Mouse (Mus musculus) thymus, postnatal 36 days (tissue): ENCODE data around the gene Nfat5.
A peak's percentile ranks its signal among the peaks of the same experiment; 100 is the strongest.

Experiments used
- DNase-seq, 2 experiments: peaks; one replicate each; pipeline ENCODE4 v3.0.0; 2022; ENCODE audit warnings: mixed read lengths in 2 of 2

The Nfat5 gene

DNA sequence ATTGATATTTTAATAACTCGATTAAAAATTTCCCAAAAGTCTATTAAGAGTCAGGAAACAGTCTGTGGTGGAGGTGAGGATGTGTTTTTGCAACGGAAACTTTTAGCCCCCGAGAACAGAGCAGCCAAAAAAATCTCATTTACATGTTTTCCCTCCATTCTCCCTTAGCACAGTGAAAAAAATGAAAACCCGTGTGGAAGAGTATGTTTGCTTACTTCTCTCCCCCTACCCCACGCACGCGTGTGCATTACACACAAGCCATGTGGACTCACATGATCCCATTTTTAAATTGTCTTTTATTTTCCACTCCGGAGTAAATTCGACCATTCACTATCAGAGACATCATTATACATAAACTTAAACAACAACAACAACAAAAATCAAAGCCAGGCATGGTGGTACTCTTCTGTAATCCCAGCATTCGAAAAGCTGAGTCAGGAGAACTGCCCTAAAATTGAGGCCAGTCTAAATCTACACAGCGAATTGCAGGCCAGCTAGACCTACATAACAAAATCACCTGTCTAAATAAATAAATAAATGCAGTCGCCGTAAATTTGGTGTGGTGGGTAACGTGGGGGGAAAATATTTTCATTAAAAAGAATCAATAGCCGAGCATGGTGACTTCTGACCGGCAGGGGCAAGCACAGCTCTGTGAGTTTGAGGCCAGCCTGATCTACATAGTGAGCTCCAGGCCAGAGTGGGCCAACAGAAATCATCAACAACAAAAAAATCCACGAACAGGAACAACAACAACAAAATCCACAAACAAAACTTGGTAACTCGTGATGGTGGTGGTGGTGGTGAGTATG, 947 bp upstream of the Nfat5 start:
- DNase-seq, result no peak

DNA sequence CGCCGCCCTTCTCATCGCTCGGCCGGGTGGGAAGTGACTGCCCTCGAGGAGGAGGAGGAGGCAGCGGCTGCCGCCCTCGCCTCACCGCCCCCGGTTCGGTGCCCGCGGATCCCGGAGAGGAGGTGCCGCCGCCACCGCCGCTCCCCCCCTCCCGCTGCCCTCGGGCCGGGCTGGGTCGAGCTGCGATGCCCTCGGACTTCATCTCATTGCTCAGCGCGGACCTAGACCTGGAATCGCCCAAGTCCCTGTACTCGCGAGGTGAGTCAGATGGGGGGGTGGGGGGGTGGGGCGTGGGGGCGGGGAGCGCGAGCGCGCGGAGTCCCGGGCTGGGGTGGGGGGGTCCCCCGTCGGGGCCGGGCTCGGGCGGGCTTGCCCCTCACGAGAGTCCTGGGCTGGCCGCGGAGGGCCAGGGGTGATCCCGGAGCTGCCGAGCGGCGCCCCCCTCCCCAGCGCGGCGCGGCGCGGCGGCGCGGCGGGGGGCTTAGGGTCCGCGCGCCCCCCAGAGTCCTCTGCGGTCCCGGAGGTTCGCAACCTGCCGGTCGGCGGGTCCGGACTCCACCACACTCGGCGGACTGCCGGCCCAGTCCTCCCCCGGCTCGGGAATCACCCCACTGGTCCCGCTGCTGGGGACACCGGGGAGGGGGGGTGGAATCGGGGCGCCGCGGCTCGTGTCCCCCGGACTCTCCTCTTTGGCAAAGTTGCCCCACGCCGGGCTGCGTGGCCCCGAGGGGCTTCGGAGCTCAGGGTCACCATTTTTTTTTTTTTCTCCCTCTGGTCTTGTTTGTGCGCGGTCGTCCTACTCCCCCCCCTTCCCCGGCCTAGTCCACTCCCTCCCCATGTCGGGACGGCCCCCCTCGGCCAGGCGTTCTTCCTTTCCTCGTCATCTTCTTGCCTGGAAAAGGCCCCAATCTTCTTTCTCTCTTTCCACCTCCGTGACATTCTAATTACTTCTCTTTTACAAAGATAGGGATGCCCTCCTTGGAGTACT, 665 bp downstream of the Nfat5 start:
- DNase-seq, result peak; percentile 40 to 60

DNA sequence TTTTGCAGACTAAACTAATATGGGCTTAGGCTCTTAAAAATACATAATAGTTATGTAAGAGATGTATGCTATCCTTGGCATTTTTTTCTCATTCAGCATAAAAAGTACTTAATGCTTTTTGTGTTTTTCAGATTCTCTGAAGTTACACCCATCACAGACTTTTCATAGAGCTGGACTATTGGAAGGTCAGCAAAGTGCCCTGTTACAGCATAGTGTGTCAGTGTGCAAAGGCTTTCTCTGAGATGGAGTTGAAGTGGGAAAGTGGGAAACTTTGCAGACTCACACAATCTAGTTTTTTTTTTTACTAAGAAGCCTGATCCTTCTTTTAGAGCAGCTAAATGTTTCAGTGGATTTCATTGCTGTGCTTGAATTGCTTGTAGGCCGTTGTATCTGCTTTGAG, 2.2 kb downstream of the Nfat5 start:
- no peak for DNase-seq

DNA sequence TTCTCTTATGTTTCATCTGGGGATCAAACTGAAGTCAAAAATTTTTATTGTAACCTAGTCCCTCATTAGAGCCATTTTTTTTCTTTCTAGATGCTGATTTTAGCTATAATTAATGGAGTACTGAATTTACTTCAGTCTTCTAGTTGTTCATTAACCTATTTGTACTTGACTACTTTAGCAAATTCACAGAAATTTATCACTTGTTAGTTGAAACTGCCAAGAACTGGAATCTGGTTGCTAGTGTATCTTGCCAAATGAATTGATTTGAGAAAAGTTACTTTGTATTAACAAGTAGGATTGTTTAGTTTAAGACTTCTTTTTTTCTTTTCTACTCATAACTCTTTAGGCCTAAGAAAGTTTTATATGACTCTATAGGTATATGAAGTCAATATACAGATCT, 18.6 kb downstream of the Nfat5 start:
- DNase-seq, result no peak

DNA sequence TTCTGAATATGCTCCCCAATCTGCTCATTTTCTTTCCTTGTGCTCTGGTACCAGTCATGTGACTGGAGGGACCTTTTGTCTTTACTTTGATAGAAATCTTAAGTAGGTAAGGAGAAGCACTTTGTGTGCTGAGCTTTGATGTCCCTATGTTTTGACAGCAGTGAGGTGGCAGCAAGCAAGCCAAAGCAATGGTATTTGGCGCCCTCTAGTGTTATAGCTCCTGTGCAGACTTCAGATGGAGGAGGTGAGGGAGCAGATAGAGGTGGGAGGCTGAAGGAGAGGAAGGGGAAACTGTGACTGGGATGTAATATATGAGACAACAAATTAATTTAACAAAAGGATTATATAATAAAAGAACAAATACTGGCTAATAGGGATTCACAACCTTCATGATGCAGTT, 30.9 kb downstream of the Nfat5 start:
- peak; percentile 73 to 78 for DNase-seq

DNA sequence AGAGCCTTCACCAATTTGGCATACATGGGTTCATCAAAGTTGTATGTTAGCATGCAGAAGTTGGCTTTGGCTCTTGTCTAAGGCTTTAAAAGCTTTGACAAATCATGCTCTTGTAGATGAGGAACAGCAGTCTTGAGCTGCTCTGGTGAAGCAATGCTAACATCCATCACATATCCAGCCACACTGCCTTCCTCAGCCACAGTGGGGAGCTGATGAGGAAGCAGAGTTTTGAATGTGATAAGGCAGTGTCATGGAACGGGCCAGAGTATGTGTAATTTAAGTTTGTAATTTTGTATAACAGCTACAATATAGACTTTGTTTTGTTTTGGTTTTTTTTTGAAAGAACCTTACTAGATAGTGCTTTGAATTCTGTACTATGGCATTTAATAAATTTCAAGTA, 36.3 kb downstream of the Nfat5 start:
- no peak for DNase-seq

DNA sequence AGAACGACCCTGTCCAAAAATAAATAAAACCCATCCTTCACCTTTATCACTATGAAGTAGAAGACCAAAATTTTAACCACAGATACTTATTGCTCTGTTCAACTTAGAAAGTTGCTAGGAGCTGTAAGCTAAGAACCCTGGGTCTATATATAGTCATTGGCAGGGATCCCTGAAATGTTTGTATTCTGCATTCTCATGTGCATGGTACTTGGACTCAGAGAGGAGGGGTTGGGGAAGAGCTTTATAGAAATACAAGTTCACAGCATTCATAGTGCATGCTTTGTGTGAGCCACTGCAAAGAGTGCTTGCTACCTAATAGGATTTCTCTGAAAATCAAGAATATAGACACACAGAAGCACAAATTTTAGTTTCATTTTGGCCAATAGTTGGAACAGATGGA, 43.2 kb downstream of the Nfat5 start:
- DNase-seq, result no peak

DNA sequence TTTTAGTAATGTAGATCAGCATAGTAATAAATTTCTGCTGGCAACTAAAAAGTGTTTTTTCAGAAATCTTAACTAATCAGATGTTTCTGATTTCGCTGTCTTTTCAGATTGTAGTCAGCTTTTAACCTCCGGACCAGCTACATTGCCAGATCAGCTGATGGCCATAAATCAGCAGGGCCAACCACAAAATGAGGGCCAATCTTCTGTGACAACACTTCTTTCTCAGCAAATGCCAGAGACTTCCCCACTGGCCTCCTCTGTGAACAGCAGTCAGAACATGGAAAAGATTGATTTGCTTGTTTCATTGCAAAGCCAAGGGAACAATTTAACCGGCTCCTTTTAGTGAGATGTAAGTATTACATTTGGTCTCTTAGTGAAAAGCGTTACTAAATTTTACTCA, 77.0 kb downstream of the Nfat5 start:
- DNase-seq, result no peak

DNA sequence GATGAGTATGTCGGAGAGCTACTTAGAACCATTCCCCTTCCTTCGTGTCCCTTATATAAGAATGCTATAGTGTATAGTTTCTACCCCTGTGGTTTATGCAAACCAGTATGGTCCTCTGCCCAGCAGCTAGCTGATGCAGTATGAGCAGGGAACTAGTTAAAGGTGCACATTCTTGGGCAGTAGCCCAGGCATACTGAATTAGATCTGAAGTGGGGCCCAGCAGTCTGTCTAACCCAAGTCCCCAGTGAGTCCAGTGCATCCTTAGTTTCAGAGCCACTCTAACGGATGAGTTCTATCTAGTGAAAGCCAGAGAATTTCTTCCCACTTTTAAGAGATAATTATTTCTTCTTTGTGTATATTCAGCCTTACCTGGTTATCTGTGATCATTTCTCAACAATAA, 84.1 kb downstream of the Nfat5 start:
- DNase-seq, result no peak

DNA sequence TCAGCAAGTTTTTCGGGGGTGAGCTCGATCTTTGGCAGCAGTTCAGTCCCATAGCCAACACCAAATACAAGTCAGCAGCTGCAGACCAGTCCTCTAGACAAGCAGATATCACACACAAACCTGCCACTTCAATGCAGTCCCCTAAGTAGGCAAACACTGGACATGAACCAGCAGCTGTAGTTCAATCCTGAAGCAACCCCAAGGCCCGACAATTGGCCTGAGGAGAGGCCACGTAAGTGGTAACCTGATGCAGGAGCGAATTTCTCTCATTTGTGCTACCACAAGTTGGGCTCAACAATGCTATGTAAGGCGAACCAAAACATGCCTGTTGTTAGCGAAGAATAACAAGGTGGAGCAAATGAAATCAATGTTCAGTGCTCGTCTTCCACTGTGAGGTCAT, 87.5 kb downstream of the Nfat5 start:
- no peak for DNase-seq

DNA sequence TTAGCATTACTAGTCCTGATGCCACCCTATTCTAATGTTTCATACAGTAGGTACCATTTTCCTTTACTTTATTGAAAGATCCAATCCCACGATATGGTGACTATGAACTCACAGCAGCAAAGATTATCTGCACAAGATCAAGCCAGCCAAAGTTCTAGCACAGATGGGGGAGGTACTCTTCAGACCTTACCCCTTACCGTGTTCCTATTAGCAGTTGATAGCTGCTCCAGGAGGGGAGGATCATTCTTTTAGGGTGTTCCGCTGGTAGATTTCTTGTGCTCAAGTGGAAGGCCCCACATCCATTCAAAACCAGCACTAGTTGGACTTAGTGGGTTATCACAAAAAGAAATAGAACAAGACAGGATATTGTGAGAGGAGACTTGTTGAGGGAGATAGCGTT, 88.4 kb downstream of the Nfat5 start:
- no peak for DNase-seq

DNA sequence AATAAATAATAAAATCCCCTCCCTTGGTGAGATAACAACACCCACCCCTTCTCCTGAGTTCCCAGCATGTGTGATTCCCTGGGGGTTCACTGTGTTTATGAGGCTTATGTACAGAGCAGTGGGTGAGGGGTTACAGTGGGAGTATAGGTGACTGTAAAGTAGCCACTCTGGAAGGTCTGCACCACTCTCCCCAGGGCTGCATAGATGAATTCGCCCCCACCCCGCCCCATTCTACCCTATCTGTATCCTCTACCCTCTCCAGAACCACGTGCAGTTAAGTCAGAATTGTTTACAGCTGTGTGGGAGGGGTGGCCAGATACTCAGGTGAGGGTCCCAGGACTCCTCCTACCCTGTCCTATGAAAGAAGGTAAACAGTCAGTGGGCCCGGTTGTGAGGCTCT, 89.6 kb downstream of the Nfat5 start:
- DNase-seq, result no peak

DNA sequence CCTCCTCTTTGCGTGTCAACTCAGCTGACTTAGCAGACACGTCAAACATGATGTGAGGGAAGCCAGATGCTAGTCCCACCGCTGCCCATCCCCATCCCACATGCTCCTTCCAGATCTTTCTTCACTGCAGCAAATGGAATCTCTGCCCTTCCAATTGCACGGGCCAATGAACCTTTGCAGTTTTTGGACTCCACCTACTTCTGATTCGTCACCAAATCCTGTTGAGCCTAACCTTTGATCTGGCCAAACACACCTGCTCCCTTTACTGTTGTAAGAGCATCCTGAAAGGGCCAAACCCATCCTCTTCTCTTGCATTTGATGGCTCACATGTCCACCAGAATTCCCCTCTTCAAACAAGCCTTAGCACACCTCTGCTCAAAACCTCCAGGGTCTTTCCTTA, 91.4 kb downstream of the Nfat5 start:
- no peak for DNase-seq

DNA sequence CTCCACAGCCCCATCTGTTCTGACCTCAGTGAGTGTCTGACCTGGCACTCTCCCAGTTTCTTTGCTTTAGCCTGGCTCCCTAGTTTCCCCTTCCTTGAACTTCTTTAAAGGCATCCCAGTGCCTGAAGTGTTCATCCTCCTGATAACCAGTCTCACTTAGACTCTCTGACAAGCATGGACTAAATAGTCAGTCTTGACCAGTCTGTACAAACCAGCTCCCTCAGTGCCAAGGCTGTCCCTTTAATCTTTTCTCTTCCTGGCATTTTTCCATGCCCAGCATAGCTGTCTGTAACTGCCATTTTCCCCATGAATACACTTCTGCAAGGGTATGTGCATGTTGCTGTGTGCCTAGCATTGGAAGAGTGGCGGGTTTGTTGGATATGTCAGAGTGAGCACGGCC, 91.8 kb downstream of the Nfat5 start:
- DNase-seq, result no peak

DNA sequence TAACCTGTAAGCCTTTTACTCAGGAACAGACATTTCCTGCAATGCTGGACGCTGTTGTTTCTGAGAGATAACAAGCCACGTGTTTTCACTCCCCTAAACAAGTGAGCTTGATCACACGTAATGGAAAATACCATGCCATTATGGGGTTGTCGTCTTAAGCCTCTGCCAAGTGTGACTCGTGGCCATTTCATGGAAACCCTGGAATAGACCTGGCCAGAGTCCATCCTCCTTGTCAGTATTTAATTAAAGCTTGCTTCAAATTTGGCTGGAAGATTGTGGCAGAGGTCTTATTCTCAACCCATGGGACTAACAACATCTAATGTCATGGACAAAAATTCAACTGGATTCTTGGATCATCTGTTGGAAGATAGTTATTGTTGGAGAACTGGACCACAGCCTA, 92.9 kb downstream of the Nfat5 start:
- DNase-seq, result no peak

DNA sequence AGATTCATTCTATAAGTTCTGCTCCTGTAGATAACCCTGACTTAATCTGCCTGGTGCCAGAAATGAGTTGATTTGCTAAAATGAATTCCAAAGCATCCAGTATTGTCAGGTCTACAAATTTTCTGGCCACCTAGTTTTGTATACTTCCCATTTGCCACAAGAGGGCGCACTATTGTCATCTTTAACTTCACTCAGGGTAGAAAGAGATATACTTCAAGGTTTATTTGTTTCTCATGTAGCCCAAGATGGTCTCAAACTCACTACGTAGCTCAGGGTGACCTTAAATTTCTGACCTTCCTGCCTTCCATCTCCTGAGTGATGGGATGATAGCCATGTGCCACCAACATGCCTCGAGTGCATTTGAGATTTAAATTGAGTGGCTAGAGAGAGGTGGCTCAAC, 93.4 kb downstream of the Nfat5 start:
- DNase-seq, result no peak

DNA sequence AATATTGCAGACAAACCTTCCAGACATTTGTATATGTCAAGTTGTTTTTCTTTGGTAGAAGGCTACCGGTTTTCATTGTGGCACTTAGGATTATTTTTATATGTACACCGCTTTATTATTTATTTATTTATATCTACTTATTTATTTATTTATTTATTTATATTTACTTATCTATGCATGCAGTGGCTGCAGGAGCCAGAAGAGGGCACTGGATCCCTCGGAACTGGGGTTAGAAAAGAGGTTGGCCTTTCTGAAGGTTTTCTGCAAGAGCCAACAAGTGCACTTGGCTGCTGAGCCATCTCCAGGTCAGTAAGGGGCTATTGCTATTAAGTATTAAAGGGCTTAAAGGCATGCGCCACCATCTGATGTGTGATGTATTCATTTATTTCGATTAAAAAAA, 94.6 kb downstream of the Nfat5 start:
- DNase-seq, result peak; percentile 8 to 9

DNA sequence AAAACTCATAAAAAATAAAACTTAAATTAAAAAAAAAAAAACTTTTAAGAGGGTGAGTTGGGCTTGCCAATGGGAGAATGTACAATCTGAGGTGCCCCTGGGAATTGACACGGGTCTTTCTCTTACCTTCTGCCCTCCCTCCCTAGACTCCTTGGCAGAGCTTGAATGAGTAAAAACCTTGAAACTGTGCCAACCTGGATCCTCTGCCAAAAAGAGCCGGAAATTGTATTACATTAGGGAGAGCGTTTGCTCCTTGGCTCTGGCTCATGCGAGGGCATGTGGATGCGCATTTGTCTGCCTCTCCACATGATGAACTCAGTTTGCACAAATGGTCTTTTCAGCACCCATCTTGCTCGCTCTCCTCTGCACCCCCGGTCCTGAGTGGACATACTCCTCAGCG, 96.3 kb downstream of the Nfat5 start:
- DNase-seq, result no peak

DNA sequence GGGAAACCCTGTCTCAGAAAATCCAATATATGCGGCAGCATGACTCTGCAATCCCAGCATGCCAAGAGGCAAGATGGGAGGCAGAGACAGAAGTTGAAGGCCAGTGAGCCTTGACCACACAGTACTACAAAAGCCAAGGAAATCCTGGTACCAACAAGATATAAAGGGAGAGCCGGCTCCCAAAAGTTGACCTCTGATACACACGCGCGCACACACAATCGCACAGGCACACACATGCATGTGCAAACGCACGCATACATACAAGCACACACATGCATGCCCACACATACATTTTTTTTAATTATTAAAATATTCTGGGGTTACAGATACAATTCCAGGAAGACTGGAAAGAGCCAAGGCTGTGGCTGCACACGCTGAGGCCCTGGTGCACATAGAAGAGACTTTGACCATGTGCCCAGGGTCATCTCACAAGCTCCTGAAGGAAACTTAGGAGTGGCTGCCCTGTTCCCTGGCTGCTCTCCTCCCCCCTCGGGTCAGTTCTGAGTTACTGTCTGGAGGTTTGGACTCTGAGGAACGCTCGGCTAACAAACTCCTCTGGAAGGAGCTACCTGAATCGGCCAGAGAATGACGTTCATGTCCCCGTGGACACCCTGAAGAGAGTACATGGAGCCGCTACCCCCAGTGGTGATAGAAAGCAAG, 97.3 kb downstream of the Nfat5 start:
- no peak for DNase-seq

DNA sequence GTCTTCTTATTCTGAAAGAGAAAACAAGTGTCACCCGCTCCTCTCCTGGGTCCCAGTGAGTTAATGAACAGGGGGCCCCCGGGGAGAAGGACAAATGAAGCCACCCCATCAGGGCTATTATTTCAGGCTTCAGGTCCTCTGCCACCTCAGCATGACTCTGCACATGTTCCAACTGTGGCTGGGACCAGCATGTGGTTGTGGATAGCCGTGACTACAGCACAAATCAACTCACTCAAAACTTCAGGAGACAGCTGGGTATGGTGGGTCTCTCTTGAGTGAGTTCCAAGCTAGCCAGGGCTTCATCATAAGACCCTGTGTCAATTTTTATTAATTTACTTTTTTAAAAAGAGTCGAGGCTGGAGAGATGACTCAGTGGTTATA, 97.9 kb downstream of the Nfat5 start:
- no peak for DNase-seq

DNA sequence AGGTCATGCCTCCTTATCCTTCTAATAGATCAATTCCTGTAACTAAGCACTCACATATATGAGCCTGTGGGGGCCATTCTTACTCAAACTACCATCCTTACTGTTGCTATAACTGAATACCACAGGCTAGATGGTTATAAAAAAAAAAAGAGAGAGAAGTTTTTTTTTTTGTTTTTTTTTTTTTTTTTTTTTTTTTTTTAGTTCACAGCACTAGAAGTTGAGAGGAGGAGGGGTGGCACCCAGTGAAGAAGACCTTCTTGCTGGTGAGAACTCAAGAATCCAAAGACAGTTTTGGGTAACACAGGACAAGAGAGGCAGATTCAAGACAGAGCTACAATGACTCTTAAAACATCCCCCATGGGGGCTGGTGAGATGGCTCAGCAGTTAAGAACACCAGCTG, 102.1 kb downstream of the Nfat5 start:
- DNase-seq, result no peak

DNA sequence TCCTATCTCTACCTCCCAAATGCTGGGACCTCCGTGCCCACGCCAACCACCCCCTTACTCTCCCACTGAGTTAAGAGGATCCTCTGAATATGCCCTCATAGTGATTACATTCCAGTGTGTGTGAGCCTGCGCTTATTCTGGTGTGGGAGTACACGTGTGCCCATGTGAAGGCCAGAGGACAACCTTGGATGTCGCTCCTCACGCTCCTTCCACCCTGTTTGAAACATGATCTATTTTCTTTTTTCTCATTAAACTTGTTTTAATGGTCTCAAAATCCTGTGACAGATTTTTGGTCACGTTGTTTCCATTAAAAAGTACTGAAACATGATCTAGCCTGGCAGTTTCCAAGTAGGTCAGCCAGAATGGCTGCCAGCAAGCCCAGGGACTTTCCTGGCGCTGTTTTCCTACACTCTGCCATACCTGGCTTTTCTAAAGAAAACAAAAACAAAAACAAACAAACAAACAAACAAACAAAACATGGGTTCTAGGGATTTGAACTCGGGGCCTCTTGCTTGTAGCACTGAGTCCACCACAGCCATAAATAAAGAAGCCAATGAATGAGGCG, 102.9 kb downstream of the Nfat5 start:
- no peak for DNase-seq

DNA sequence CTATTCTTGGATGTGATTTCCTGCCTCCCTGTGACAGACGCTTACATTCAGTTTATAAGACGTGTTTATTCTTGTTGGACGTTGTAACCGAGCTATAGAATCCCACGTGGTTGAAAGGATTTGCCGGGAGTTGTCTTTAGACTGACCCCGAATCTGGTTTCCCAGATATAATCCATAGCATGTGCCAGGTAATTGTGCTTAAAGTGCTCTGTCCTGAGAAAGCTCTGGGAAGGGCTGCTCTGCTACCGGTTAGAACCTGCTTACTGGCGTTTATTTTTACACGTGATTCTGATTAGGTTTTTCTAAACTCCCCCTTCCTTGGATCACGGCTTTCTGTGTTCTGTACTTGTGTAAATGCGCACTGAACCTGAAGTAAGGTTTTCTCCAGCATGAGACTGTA, 104.4 kb downstream of the Nfat5 start:
- no peak for DNase-seq
